In genomic region chr6:146762264-146762898, GRCm38 (mm10) we compare ENCODE assay signal across 9 mouse cellular contexts. TPM values are rescaled to one million over a fixed set of nuclear protein-coding genes. Genes with fewer than 3 reads are reported as not detected.
A peak's percentile ranks its signal among the peaks of the same experiment; 100 is the strongest.
DNase-seq lines count a peak whose midpoint lies in the region; ATAC-seq lines count a peak whose summit lies in the region.
"Had no signal": no experiment of that assay in that cellular context is flagged by ENCODE, and none has a peak within 500 bp of the region (broad histone marks: within the 10 kb centered on the region; RNA-seq: fewer than 3 reads in every experiment).

No protein-coding gene starts in this region.

- no peak overlapping the region for H3K4me3 ChIP-seq in embryonic facial prominence, embryonic 11.5 days (ENCODE audit: low read depth, low read length)
- H3K4me3 ChIP-seq in embryonic facial prominence, embryonic 10.5 days: no peak overlapping the region
- no peak overlapping the region for H3K4me3 ChIP-seq in limb, embryonic 11.5 days (ENCODE audit: low read depth, low read length)
- H3K4me3 ChIP-seq in limb, embryonic 10.5 days: no peak overlapping the region
- H3K4me3 ChIP-seq: limb, embryonic 12.5 days had no signal

- H3K27ac ChIP-seq in embryonic facial prominence, embryonic 11.5 days (replicated peaks; ENCODE audit: low read depth, low read length): no peak overlapping the region
- no peak overlapping the region for H3K27ac ChIP-seq in embryonic facial prominence, embryonic 10.5 days (replicated peaks)
- no peak overlapping the region for H3K27ac ChIP-seq in limb, embryonic 11.5 days (replicated peaks; ENCODE audit: low read depth, low read length)
- H3K27ac ChIP-seq in limb, embryonic 10.5 days: no peak overlapping the region
- H3K27ac ChIP-seq: limb, embryonic 12.5 days had no signal

- H3K4me2 ChIP-seq in embryonic facial prominence, embryonic 11.5 days (ENCODE audit: low read depth, low read length): no peak overlapping the region
- no peak overlapping the region for H3K4me2 ChIP-seq in limb, embryonic 11.5 days (ENCODE audit: low read depth, severe bottlenecking)
- H3K4me2 ChIP-seq: limb, embryonic 12.5 days had no signal

- peak; percentile 67 for DNase-seq in embryonic facial prominence, embryonic 11.5 days (ENCODE audit: low spot score)
- DNase-seq in embryonic facial prominence, embryonic 10.5 days (ENCODE audit: low spot score): no peak
- peak; percentile 37 for DNase-seq in limb, embryonic 11.5 days (ENCODE audit: low spot score)
- DNase-seq in limb, embryonic 10.5 days (ENCODE audit: low spot score): no peak
- DNase-seq in cerebellum, adult 11-12 months: peak; percentile 7
- peak; percentile 23 for DNase-seq in lung, postnatal 36 days
- DNase-seq in layer of hippocampus, adult 9-10 months (ENCODE audit: low spot score): no peak

- H3K4me1 ChIP-seq in embryonic facial prominence, embryonic 11.5 days (ENCODE audit: control insufficient read depth, insufficient read depth, low read length): no peaks in the 10 kb centered on the region
- H3K4me1 ChIP-seq in embryonic facial prominence, embryonic 10.5 days: peaks cover 2% of the 10 kb centered on the region
- H3K4me1 ChIP-seq in limb, embryonic 11.5 days (ENCODE audit: control insufficient read depth, insufficient read depth, low read length): peaks cover 2% of the 10 kb centered on the region; the same call in 1 of the 2 replicates
- peaks cover 5% of the 10 kb centered on the region for H3K4me1 ChIP-seq in limb, embryonic 10.5 days

- no peaks in the 10 kb centered on the region for H3K27me3 ChIP-seq in embryonic facial prominence, embryonic 11.5 days (ENCODE audit: control insufficient read depth, insufficient read depth, low read length)
- H3K27me3 ChIP-seq in embryonic facial prominence, embryonic 10.5 days (replicated peaks; ENCODE audit: low read depth, poor library complexity, severe bottlenecking): no peaks in the 10 kb centered on the region
- no peaks in the 10 kb centered on the region for H3K27me3 ChIP-seq in limb, embryonic 11.5 days (ENCODE audit: control insufficient read depth, insufficient read depth, low read length)
- no peaks in the 10 kb centered on the region for H3K27me3 ChIP-seq in limb, embryonic 10.5 days (ENCODE audit: low read depth, poor library complexity, severe bottlenecking)
- H3K27me3 ChIP-seq: limb, embryonic 12.5 days had no signal

- H3K36me3 ChIP-seq in embryonic facial prominence, embryonic 11.5 days (replicated peaks; ENCODE audit: control insufficient read depth, insufficient read depth, low read depth, low read length): no peaks in the 10 kb centered on the region
- H3K36me3 ChIP-seq in embryonic facial prominence, embryonic 10.5 days (replicated peaks): peaks cover 11% of the 10 kb centered on the region
- H3K36me3 ChIP-seq in limb, embryonic 11.5 days (ENCODE audit: control insufficient read depth, insufficient read depth, low read length): no peaks in the 10 kb centered on the region
- H3K36me3 ChIP-seq in limb, embryonic 10.5 days: peaks cover 9% of the 10 kb centered on the region; the same call in 1 of the 2 replicates

- ATAC-seq in embryonic facial prominence, embryonic 11.5 days (replicated peaks; ENCODE audit: insufficient number of reproducible peaks, low FRiP score, low TSS enrichment, low read depth): no peak
- no peak for ATAC-seq in limb, embryonic 11.5 days (ENCODE audit: insufficient number of reproducible peaks, low FRiP score, low TSS enrichment, low read depth)
- ATAC-seq in monocyte, adult 5-6 weeks (replicated peaks; ENCODE audit: insufficient number of reproducible peaks, low FRiP score, low TSS enrichment, poor library complexity, severe bottlenecking): no peak

- no peaks in the 10 kb centered on the region for H3K9me3 ChIP-seq in embryonic facial prominence, embryonic 11.5 days (replicated peaks; ENCODE audit: control insufficient read depth, low read length)
- H3K9me3 ChIP-seq in embryonic facial prominence, embryonic 10.5 days: no peaks in the 10 kb centered on the region
- no peaks in the 10 kb centered on the region for H3K9me3 ChIP-seq in limb, embryonic 11.5 days (ENCODE audit: control insufficient read depth, low read length)
- no peaks in the 10 kb centered on the region for H3K9me3 ChIP-seq in limb, embryonic 10.5 days (replicated peaks)
- H3K9me3 ChIP-seq: limb, embryonic 12.5 days had no signal

- WGBS in embryonic facial prominence, embryonic 11.5 days: 55% methylated on average over 5 of the region's 5 CpGs
- WGBS in embryonic facial prominence, embryonic 10.5 days: 60% methylated on average over 5 of the region's 5 CpGs
- 60% methylated on average over 5 of the region's 5 CpGs for WGBS in limb, embryonic 11.5 days
- WGBS in limb, embryonic 10.5 days: 63% methylated on average over 5 of the region's 5 CpGs

- H3K9ac ChIP-seq in embryonic facial prominence, embryonic 11.5 days (replicated peaks; ENCODE audit: low read length): no peak overlapping the region
- H3K9ac ChIP-seq in limb, embryonic 11.5 days (ENCODE audit: low read length): no peak overlapping the region
- H3K9ac ChIP-seq: limb, embryonic 12.5 days had no signal

RNA-seq across cellular contexts. Expression of gene Arntl2, which starts 33.5 kb away (rescaled TPM):
- polyA plus RNA-seq in embryonic facial prominence, embryonic 11.5 days (2014; fragmentation: Nextera tagmentation; extraction: Ambion mirVana): 2.5 and 2.7 TPM in 2 replicates
- polyA plus RNA-seq in embryonic facial prominence, embryonic 10.5 days (2016; fragmentation: Nextera tagmentation; extraction: Ambion mirVana): 2.8 and 3.8 TPM in 2 replicates
- polyA plus RNA-seq in limb, embryonic 11.5 days (2014; fragmentation: Nextera tagmentation; extraction: Ambion mirVana): 2.4 and 3.1 TPM in 2 replicates
- polyA plus RNA-seq in limb, embryonic 10.5 days (2016; fragmentation: Nextera tagmentation; extraction: Ambion mirVana): 1.8 and 4.6 TPM in 2 replicates
- 0.64 to 1.6 TPM (median 1.4 TPM) in 3 replicates for total RNA-seq in monocyte, adult 5-6 weeks (2017)

RNA-seq across cellular contexts. Expression of gene Stk38l, which starts 37.6 kb away (rescaled TPM):
- polyA plus RNA-seq in embryonic facial prominence, embryonic 11.5 days (2014; fragmentation: Nextera tagmentation; extraction: Ambion mirVana): 21.4 and 24.8 TPM in 2 replicates
- polyA plus RNA-seq in embryonic facial prominence, embryonic 10.5 days (2016; fragmentation: Nextera tagmentation; extraction: Ambion mirVana): 21.1 and 22.2 TPM in 2 replicates
- polyA plus RNA-seq in limb, embryonic 11.5 days (2014; fragmentation: Nextera tagmentation; extraction: Ambion mirVana): 20.4 and 25.4 TPM in 2 replicates
- polyA plus RNA-seq in limb, embryonic 10.5 days (2016; fragmentation: Nextera tagmentation; extraction: Ambion mirVana): 20.0 and 24.6 TPM in 2 replicates
- 11.4 to 19.1 TPM (median 18.1 TPM) in 3 replicates for total RNA-seq in monocyte, adult 5-6 weeks (2017)

Comparison
In these comparisons a context has a peak if more than half of its experiments do, and no peak if none do; other contexts are left out.
1. DNase-seq: peak in embryonic facial prominence, embryonic 11.5 days (single experiment), limb, embryonic 11.5 days (single experiment), cerebellum, adult 11-12 months (single experiment) and lung, postnatal 36 days (single experiment); none in embryonic facial prominence, embryonic 10.5 days (single experiment), limb, embryonic 10.5 days (single experiment) and layer of hippocampus, adult 9-10 months (single experiment).